Mouse (Mus musculus) adrenal gland, adult 18-20 months (tissue): Measurements from ENCODE around the gene Dhh. TPM values are rescaled to one million over a fixed set of nuclear protein-coding genes. Genes with fewer than 3 reads are reported as not detected.

ENCODE experiments used
- DNase-seq, 2 experiments: peaks; one replicate each; pipeline ENCODE4 v3.0.0; 2021 to 2022; ENCODE audit warnings: low spot score in 2 of 2
- total RNA-seq, 2 experiments: library from RNA; stranded (reverse); gene quantifications; 1 replicate in 1 of 2; 2 replicates in 1 of 2; pipeline ENCODE4 v1.2.3; 2021

Dhh gene
- total RNA-seq, 2 experiments from 2014 or later: 0.86 to 2.1 TPM

DNA sequence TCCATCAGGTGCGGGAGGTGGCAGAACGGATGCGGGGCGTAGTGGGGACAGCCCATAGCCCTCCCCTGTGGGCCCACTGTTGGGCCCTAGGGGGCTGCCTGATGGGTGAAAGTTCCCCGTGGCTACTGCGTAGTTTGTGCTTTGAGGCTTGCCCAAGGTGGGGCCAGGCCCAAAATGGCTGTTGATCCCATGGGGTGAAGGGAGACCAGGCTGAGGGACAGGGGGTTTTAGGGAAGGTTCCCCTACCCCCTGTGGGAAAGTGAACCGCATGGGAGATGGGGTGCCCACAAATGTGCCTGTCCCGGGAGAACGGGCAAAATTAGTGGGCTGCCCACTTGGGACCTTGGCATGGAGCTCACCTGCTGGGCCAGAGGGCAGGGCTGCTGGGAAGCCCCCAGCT is 46.3 kb downstream of the Dhh start:
- no peak for DNase-seq

DNA sequence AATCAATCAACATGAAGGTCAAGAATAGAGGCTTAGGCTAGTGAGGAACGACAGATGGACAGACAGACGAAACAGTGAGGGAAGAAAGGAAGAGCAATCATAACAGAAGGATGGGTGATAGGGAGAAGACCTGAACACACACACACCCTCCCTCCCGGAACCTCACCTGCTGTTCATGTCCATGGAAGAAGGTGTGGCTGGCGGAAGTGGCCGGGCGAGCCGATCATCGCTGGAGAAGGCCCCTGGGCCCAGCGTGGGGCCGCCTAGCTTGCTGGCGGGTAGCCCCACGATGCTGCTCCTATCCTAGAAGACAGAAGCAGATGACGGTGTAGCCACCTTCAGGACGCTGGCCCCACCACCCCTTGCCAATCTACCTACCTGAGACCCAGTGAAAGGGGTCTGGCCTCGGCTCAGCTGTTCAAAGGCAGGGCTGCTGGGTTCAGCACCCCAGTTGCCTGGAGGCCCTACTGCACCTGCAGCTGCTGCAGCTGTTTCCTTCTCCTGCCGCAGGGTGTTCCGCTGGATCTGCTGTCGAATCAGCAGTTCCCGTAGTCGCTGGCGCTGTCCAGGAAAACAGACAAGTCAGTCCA is 47.0 kb downstream of the Dhh start:
- no peak for DNase-seq

DNA sequence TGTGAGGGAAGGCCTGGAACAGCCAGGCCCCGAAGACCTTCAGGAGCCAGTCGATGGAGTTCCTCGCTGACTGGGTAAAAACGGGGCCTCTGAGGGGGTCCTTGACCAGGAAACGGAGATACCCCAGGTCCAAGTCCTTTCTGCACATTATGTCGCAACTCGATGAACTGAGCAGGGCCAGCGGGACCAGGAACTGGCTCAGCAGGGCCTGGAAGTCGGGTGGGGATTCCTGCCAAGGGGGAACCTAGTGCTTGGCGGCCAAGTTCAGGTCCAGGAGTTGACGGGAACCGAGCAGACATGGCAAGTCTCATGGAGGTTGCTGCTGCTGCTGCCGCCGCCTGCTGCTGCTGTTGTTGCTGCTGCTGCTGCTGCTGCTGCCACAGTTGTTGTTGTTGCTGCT is 47.7 kb downstream of the Dhh start:
- DNase-seq: no peak

DNA sequence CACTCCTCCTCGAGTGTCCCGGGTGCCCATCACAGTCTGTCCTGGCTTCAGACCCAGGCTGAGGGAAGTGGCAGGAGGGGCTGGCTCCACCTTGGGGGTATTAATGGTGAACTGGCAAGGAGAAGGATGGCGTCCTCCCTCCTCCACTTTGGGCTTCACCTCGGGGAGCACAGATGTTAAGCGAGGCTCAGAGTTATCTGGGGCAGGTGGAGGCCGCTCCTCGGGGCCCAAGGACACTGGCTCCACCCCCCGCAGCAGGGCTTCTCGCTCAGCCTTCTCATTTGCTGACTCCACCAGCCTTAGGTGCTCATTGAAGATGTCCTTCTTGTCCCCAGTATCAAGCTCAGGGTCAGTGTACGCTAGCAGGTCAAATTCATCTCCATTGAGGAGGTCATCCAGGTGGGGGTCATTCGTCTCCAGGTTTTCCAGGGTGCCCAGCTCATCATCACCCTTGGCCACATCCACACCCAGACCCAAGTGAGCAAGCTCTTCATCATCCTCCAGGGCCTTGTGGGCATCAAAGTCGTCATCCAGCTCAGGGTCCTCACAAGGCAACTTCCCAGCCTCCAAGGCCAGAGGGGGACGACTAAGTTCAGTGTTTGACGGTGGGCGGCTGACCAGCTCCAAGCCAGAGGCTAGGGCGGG is 48.3 kb downstream of the Dhh start:
- DNase-seq: no peak

DNA sequence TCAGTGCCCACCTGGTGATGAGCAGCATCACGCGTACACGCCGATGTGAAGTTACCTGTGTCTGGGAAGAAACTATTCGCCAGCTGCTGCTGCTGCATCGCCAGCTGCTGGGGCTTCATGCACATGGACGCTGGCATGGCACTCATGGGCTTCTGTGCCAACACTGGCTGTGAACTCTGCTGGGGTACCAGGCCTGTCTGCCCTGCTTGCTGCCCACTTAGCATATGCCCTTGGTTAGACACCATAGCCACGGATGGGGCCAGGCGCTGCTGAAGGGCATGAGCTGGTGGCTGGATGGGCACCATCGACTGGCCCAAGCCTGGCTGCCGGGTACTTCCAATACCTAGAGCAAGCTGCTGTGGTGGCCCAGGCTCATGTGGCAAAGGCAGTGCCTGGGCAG is 49.2 kb downstream of the Dhh start:
- DNase-seq: no peak

DNA sequence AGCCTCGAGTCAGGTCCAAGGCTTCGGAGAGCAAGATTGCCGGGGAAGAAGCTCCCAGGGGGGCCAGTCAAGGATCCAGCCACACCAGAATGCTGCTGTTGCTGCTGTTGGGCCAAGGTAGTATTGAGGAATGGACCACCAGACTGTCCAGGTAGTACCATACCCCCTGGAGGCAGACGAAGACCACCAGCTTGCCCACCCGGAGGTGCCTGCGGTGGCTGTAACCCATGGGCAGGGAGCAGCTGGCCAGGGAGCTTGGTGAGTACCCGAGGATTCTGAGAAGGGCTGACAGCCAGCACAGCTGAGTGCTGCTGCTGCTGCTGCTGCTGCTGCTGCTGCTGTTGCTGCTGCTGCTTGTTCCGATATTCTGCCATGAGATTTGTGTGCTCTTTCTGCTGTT is 52.2 kb downstream of the Dhh start:
- no peak for DNase-seq

DNA sequence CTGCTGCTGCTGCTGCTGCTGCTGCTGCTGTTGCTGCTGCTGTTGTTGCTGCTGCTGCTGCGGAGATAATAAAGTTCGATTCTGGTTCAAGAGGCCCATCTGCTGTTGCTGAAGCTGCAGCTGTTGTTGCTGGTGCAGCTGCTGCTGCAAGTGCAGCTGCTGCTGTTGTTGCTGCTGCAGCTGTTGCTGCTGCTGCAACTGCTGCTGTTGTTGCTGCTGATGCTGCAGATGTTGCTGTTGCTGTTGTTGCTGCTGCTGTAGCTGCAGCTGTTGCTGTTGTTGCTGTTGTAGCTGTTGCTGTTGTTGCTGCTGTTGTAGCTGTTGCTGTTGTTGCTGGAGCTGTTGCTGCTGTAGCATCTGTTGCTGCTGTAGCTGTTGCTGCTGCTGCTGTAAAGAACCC is 53.2 kb downstream of the Dhh start:
- DNase-seq: no peak

DNA sequence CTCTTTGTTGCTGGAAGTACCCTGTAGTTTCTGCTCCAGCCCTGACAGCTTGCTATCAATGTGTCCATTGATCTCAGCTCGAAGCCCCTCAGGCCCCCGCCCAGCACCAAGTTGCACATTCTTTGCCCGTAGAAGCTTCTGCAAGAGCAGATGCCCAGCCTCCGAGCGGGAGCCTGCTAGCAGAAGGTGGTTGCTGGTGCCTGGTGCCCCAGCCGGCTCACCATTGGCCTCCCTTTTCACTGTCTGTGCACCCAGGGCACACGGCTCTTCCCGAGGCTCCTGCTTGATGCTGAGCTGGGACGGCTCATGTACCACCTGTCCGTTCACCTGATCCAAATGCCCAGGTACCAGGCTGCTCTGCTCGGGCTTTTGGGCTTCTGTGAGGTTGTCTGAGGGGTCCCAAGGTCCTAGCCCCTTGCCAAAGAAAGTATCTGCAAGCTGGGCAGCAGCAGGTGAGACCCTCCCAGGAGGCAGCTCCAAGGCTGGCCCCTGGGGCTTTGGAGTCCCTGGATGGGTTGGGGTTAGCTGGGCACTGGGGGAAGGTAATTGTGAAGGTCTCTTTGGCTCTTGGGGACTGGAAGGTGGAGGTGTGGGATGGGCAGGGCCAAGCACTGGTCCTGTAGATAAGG is 54.6 kb downstream of the Dhh start:
- no peak for DNase-seq

Other genes with a start within 250 kb of the Dhh start
- gene Ddx23, start 235.6 kb downstream of the Dhh start, total RNA-seq: 10 to 100 TPM; 80.7 to 83.8 TPM
- gene Rnd1, start 221.1 kb downstream of the Dhh start, total RNA-seq: 1 to 10 TPM; 2.0 to 7.6 TPM
- gene Ccdc65, start 190.3 kb downstream of the Dhh start, total RNA-seq: under 1 TPM; 0.43 to 0.45 TPM
- 1 to 10 TPM; 4.7 to 6.7 TPM for gene Fkbp11, start 170.3 kb downstream of the Dhh start, total RNA-seq
- 100 to 1,000 TPM; 104 to 145 TPM for gene Arf3, start 135.3 kb downstream of the Dhh start, total RNA-seq
- 1 to 10 TPM in 1 of 2 experiments, under 1 TPM in 1; 0.36 to 3.1 TPM for gene Wnt10b, start 120.4 kb downstream of the Dhh start, total RNA-seq
- not detected for gene Wnt1, start 108.7 kb downstream of the Dhh start, total RNA-seq
- gene Ddn, start 89.0 kb downstream of the Dhh start, total RNA-seq: not detected
- 10 to 100 TPM; 64.0 to 71.5 TPM for gene Prkag1, start 67.0 kb downstream of the Dhh start, total RNA-seq
- 10 to 100 TPM; 54.6 to 59.5 TPM for gene Kmt2d, start 27.3 kb downstream of the Dhh start, total RNA-seq
- gene Rhebl1, start 4.0 kb downstream of the Dhh start, total RNA-seq: 1 to 10 TPM; 1.2 to 2.5 TPM
- gene Lmbr1l, start 19.7 kb upstream of the Dhh start, total RNA-seq: 10 to 100 TPM; 12.1 to 14.0 TPM
- gene Tuba1b, start 36.0 kb upstream of the Dhh start, total RNA-seq: 100 to 1,000 TPM; 193 to 255 TPM
- not detected for gene Gm49450, start 55.0 kb upstream of the Dhh start, total RNA-seq
- 100 to 1,000 TPM in 1 of 2 experiments, 10 to 100 TPM in 1; 74.3 to 169 TPM for gene Tuba1a, start 55.2 kb upstream of the Dhh start, total RNA-seq
- 100 to 1,000 TPM; 235 to 284 TPM for gene Tuba1c, start 131.4 kb upstream of the Dhh start, total RNA-seq
- under 1 TPM; 0.51 to 0.56 TPM for gene Prph, start 156.6 kb upstream of the Dhh start, total RNA-seq
- gene Troap, start 176.0 kb upstream of the Dhh start, total RNA-seq: not detected
- not detected for gene C1ql4, start 189.3 kb upstream of the Dhh start, total RNA-seq
- 1 to 10 TPM; 2.5 to 8.4 TPM for gene Dnajc22, start 194.6 kb upstream of the Dhh start, total RNA-seq
- gene Spats2, start 227.4 kb upstream of the Dhh start, total RNA-seq: 10 to 100 TPM; 10.4 to 10.6 TPM